Mouse (Mus musculus): ENCODE measurements around the gene Cd28. TPM values are rescaled to one million over a fixed set of nuclear protein-coding genes. Genes with fewer than 3 reads are reported as not detected.

Gene Cd28
- polyA plus RNA-seq, 1 experiment from 2014 or later: 0.24 TPM

GRCm38 (mm10) chr1:60759563-60760335 is 43.1 kb downstream of the Cd28 start:
- H3K27ac ChIP-seq (ENCODE audit: low read length): no peak overlapping the region
- H3K4me3 ChIP-seq (ENCODE audit: low read length): no peak overlapping the region
- H3K9ac ChIP-seq (replicated peaks; ENCODE audit: low read length): no peak overlapping the region
- no peaks in the 10 kb centered on the region for H3K27me3 ChIP-seq (ENCODE audit: insufficient read depth, low read length)
- no peaks in the 10 kb centered on the region for H3K36me3 ChIP-seq (ENCODE audit: insufficient read depth, low read length)
- WGBS: 54% methylated on average over 7 of the region's 7 CpGs
- H3K4me1 ChIP-seq (ENCODE audit: insufficient read depth, low read length): no peaks in the 10 kb centered on the region
- no peak for ATAC-seq (ENCODE audit: low FRiP score, low TSS enrichment)
- no peaks in the 10 kb centered on the region for H3K9me3 ChIP-seq (ENCODE audit: low read length)
- H3K4me2 ChIP-seq (replicated peaks; ENCODE audit: low read depth, low read length): no peak overlapping the region

- Histone ChIP-seq H3K9me3 (ENCODE audit: low read length) (no peaks in the 10 kb centered on the region), H3K36me3 (ENCODE audit: insufficient read depth, low read length) (no peaks in the 10 kb centered on the region), H3K9ac (replicated peaks; ENCODE audit: low read length) (no peak overlapping the region), H3K4me1 (ENCODE audit: insufficient read depth, low read length) (no peaks in the 10 kb centered on the region), H3K27ac (ENCODE audit: low read length) (no peak overlapping the region), H3K4me2 (replicated peaks; ENCODE audit: low read depth, low read length) (no peak overlapping the region), H3K4me3 (ENCODE audit: low read length) (no peak overlapping the region), H3K27me3 (ENCODE audit: insufficient read depth, low read length) (no peaks in the 10 kb centered on the region)
- ATAC-seq (ENCODE audit: low FRiP score, low TSS enrichment): no peak
- WGBS: 93% methylated on average over 3 of the region's 3 CpGs
Observed at GRCm38 (mm10) chr1:60760475-60760874, 43.9 kb downstream of the Cd28 start.

DNA sequence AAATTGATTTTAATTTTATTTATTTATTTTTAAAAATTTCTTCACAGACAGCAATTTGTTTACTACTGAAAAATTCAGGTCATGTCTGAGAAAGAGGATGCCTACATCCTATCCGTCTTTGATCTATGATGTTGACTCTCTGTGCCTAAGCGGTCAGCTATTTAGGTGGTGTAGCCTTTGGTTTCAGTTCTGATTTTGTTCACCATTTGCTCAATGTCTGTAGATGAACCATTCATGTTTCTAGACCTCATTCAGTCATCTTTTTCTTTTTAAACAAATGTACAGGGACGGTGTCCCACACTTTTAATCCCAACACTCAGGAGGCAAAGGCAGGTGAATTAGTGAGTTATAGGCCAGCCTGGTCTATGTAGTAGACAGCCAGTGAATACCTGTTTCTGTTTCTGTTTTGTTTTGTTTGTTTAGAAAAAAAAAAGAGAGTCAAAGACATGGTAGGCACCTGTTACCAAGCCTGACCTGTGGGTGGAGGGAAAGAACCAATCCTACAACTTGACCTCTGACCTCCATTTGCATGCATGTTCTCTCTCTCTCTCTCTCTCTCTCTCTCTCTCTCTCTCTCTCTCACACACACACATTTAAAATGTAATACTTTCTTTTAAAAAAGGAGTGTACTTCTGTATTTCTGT is 45.0 kb downstream of the Cd28 start:
- no peaks in the 10 kb centered on the region for H3K9me3 ChIP-seq (ENCODE audit: low read length)
- no peak for ATAC-seq (ENCODE audit: low FRiP score, low TSS enrichment)
- H3K9ac ChIP-seq (replicated peaks; ENCODE audit: low read length): no peak overlapping the region
- H3K27me3 ChIP-seq (ENCODE audit: insufficient read depth, low read length): no peaks in the 10 kb centered on the region
- no peaks in the 10 kb centered on the region for H3K4me1 ChIP-seq (ENCODE audit: insufficient read depth, low read length)
- H3K4me2 ChIP-seq (replicated peaks; ENCODE audit: low read depth, low read length): no peak overlapping the region
- WGBS: 97% methylated on average over 3 of the region's 3 CpGs
- no peaks in the 10 kb centered on the region for H3K36me3 ChIP-seq (ENCODE audit: insufficient read depth, low read length)
- H3K27ac ChIP-seq (ENCODE audit: low read length): no peak overlapping the region
- H3K4me3 ChIP-seq (ENCODE audit: low read length): no peak overlapping the region

- Histone ChIP-seq H3K9ac (replicated peaks; ENCODE audit: low read length) (no peak overlapping the region), H3K27ac (ENCODE audit: low read length) (no peak overlapping the region), H3K4me1 (ENCODE audit: insufficient read depth, low read length) (no peaks in the 10 kb centered on the region), H3K27me3 (ENCODE audit: insufficient read depth, low read length) (no peaks in the 10 kb centered on the region), H3K4me3 (ENCODE audit: low read length) (no peak overlapping the region), H3K9me3 (ENCODE audit: low read length) (no peaks in the 10 kb centered on the region), H3K36me3 (ENCODE audit: insufficient read depth, low read length) (no peaks in the 10 kb centered on the region), H3K4me2 (replicated peaks; ENCODE audit: low read depth, low read length) (no peak overlapping the region)
- 89% methylated on average over 1 of the region's 1 CpGs for WGBS
- no peak for ATAC-seq (ENCODE audit: low FRiP score, low TSS enrichment)
Observed at GRCm38 (mm10) chr1:60762451-60762850, 45.9 kb downstream of the Cd28 start.

DNA sequence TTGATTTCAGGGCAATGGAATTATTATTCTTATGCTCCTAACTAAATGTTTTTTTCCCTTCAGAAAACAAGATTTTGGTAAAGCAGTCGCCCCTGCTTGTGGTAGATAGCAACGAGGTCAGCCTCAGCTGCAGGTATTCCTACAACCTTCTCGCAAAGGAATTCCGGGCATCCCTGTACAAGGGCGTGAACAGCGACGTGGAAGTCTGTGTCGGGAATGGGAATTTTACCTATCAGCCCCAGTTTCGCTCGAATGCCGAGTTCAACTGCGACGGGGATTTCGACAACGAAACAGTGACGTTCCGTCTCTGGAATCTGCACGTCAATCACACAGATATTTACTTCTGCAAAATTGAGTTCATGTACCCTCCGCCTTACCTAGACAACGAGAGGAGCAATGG is 46.3 kb downstream of the Cd28 start:
- Histone ChIP-seq H3K27ac (ENCODE audit: low read length) (no peak overlapping the region), H3K4me3 (ENCODE audit: low read length) (no peak overlapping the region), H3K4me1 (ENCODE audit: insufficient read depth, low read length) (no peaks in the 10 kb centered on the region), H3K27me3 (ENCODE audit: insufficient read depth, low read length) (no peaks in the 10 kb centered on the region), H3K9ac (replicated peaks; ENCODE audit: low read length) (no peak overlapping the region), H3K4me2 (replicated peaks; ENCODE audit: low read depth, low read length) (no peak overlapping the region), H3K9me3 (ENCODE audit: low read length) (no peaks in the 10 kb centered on the region), H3K36me3 (ENCODE audit: insufficient read depth, low read length) (no peaks in the 10 kb centered on the region)
- WGBS: 92% methylated on average over 20 of the region's 20 CpGs
- no peak for ATAC-seq (ENCODE audit: low FRiP score, low TSS enrichment)

DNA sequence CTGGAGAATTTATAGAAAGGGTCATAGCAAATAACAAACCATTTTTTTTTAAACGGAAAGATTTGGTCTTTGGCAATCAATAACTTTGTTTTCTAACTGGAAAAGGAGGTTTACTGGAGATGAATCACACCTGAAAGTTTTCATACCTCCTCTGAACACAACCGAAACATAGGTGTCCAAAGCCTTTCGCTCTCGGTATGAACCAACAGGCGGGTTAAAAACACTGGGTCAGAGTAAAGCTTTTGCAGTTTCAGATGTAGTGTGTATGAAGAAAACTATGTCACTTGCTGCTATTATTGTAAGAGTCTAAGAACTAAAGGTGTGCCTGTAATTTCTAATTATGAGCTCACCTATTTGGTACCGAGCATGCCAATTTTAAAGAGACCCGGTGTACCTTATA is 55.2 kb downstream of the Cd28 start:
- WGBS: 92% methylated on average over 7 of the region's 7 CpGs
- Histone ChIP-seq H3K9ac (replicated peaks; ENCODE audit: low read length) (no peak overlapping the region), H3K4me3 (ENCODE audit: low read length) (no peak overlapping the region), H3K4me1 (ENCODE audit: insufficient read depth, low read length) (no peaks in the 10 kb centered on the region), H3K27ac (ENCODE audit: low read length) (no peak overlapping the region), H3K4me2 (replicated peaks; ENCODE audit: low read depth, low read length) (no peak overlapping the region), H3K36me3 (ENCODE audit: insufficient read depth, low read length) (no peaks in the 10 kb centered on the region), H3K27me3 (ENCODE audit: insufficient read depth, low read length) (no peaks in the 10 kb centered on the region), H3K9me3 (ENCODE audit: low read length) (no peaks in the 10 kb centered on the region)
- ATAC-seq (ENCODE audit: low FRiP score, low TSS enrichment): no peak

DNA sequence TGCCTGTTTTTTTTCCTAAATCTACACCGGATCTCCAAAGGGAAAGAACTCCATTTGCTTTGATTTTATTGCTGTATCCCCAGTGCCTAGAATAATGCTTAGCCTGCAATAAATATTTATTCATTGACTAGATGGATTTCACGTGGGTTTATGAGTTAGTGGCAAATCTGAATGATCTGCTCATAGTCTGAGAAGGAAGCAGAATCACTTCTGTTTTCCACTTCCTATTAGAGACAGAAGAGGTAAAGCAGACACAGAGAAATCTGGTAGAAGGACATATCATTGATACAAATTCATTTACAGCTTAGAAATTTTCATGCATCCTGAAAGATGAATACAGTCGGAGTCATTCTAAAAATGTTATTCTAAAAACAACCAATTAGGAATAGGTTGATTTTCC is 56.6 kb downstream of the Cd28 start:
- Histone ChIP-seq H3K27ac (ENCODE audit: low read length) (no peak overlapping the region), H3K36me3 (ENCODE audit: insufficient read depth, low read length) (no peaks in the 10 kb centered on the region)

GRCm38 (mm10) chr1:60776166-60776565 is 59.6 kb downstream of the Cd28 start:
- Histone ChIP-seq H3K27ac (ENCODE audit: low read length) (no peak overlapping the region), H3K9me3 (ENCODE audit: low read length) (no peaks in the 10 kb centered on the region), H3K4me1 (ENCODE audit: insufficient read depth, low read length) (no peaks in the 10 kb centered on the region; the same call in 1 of the 2 replicates), H3K4me2 (replicated peaks; ENCODE audit: low read depth, low read length) (no peak overlapping the region), H3K4me3 (ENCODE audit: low read length) (no peak overlapping the region), H3K27me3 (ENCODE audit: insufficient read depth, low read length) (no peaks in the 10 kb centered on the region), H3K36me3 (ENCODE audit: insufficient read depth, low read length) (no peaks in the 10 kb centered on the region), H3K9ac (replicated peaks; ENCODE audit: low read length) (no peak overlapping the region)
- WGBS: 71% methylated on average over 4 of the region's 4 CpGs
- no peak for ATAC-seq (ENCODE audit: low FRiP score, low TSS enrichment)

More for the DNA sequence above, 56.6 kb downstream of the Cd28 start:
- Histone ChIP-seq H3K27me3 (ENCODE audit: insufficient read depth, low read length) (no peaks in the 10 kb centered on the region), H3K9ac (replicated peaks; ENCODE audit: low read length) (no peak overlapping the region), H3K4me3 (ENCODE audit: low read length) (no peak overlapping the region), H3K4me2 (replicated peaks; ENCODE audit: low read depth, low read length) (no peak overlapping the region), H3K9me3 (ENCODE audit: low read length) (no peaks in the 10 kb centered on the region), H3K4me1 (ENCODE audit: insufficient read depth, low read length) (no peaks in the 10 kb centered on the region; the same call in 1 of the 2 replicates)
- ATAC-seq (ENCODE audit: low FRiP score, low TSS enrichment): no peak
- 77% methylated on average over 3 of the region's 3 CpGs for WGBS

- WGBS: 79% methylated on average over 3 of the region's 3 CpGs
- H3K9me3 ChIP-seq (ENCODE audit: low read length): no peaks in the 10 kb centered on the region
- H3K27me3 ChIP-seq (ENCODE audit: insufficient read depth, low read length): no peaks in the 10 kb centered on the region
- no peaks in the 10 kb centered on the region; the same call in 1 of the 2 replicates for H3K4me1 ChIP-seq (ENCODE audit: insufficient read depth, low read length)
- H3K9ac ChIP-seq (replicated peaks; ENCODE audit: low read length): no peak overlapping the region
- H3K4me3 ChIP-seq (ENCODE audit: low read length): no peak overlapping the region
- no peaks in the 10 kb centered on the region for H3K36me3 ChIP-seq (ENCODE audit: insufficient read depth, low read length)
- ATAC-seq (ENCODE audit: low FRiP score, low TSS enrichment): no peak
- H3K27ac ChIP-seq (ENCODE audit: low read length): no peak overlapping the region
- no peak overlapping the region for H3K4me2 ChIP-seq (replicated peaks; ENCODE audit: low read depth, low read length)
Observed at GRCm38 (mm10) chr1:60776906-60777305, 60.3 kb downstream of the Cd28 start.

DNA sequence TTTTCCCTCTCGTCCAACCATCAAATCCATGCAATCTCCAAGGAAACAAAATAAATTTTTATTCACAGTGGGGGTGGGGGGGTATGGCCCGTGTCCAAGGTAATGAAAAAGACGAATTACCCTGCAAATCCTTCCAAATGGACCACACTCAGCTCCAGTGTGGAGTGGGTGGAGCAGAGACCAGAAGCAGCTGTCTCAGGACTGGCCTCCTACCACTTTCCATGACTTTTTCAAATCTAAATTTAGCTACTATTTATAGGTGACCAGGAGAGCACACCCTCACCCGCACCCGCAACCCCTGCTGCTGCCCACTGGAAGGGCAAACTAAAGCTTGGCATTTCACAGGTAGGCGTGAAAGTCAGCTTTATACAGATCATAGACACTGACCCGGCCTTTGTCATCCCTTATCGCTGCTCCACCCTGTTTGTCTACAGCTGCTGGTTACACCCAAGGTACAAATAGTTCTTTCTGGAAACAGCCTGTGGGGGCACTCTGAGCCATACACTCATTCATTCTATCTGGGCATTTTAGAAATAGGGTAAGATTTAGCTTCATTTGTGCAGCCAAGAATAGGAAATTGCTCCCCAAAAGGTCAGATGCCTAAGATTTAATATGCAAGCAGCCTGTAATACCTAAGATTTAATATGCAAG is 62.0 kb downstream of the Cd28 start:
- 41% methylated on average over 8 of the region's 8 CpGs for WGBS
- Histone ChIP-seq H3K4me3 (ENCODE audit: low read length) (no peak overlapping the region), H3K9me3 (ENCODE audit: low read length) (no peaks in the 10 kb centered on the region), H3K4me2 (replicated peaks; ENCODE audit: low read depth, low read length) (no peak overlapping the region), H3K9ac (replicated peaks; ENCODE audit: low read length) (no peak overlapping the region), H3K27me3 (ENCODE audit: insufficient read depth, low read length) (no peaks in the 10 kb centered on the region), H3K27ac (ENCODE audit: low read length) (peak overlapping the region; percentile 11; the same call in 1 of the 2 replicates), H3K4me1 (ENCODE audit: insufficient read depth, low read length) (no peaks in the 10 kb centered on the region; the same call in 1 of the 2 replicates), H3K36me3 (ENCODE audit: insufficient read depth, low read length) (no peaks in the 10 kb centered on the region)
- peak; percentile 67; the same call in 1 of the 2 replicates for ATAC-seq (ENCODE audit: low FRiP score, low TSS enrichment)

Measured in kidney, embryonic 16.5 days (tissue).